Mouse (Mus musculus): ENCODE measurements at regions not wholly inside any gene's neighbourhood (a gene's known extent, or its start where the extent isn't known, plus 50 kb on each side); places are given as distances from the start of the nearest gene placed in this dataset.

GRCm38 (mm10) chr2:173352756-173353139 is 76.4 kb upstream of the Pmepa1 start:
- Histone ChIP-seq H3K4me3 (ENCODE audit: low read depth, low read length) (no peak overlapping the region), H3K36me3 (replicated peaks; ENCODE audit: control insufficient read depth, insufficient read depth, low read depth, low read length) (no peaks in the 10 kb centered on the region), H3K9ac (replicated peaks; ENCODE audit: low read length) (no peak overlapping the region; the same call in 1 of the 2 replicates), H3K9me3 (replicated peaks; ENCODE audit: control insufficient read depth, low read length) (no peaks in the 10 kb centered on the region), H3K27ac (replicated peaks; ENCODE audit: low read depth, low read length) (peak overlapping the region; percentile 94), H3K4me2 (ENCODE audit: low read depth, low read length) (no peak overlapping the region), H3K27me3 (ENCODE audit: control insufficient read depth, insufficient read depth, low read length) (no peaks in the 10 kb centered on the region), H3K4me1 (ENCODE audit: control insufficient read depth, insufficient read depth, low read length) (peaks cover 8% of the 10 kb centered on the region)
- 16% methylated on average over 3 of the region's 3 CpGs for WGBS
- no peak for ATAC-seq (replicated peaks; ENCODE audit: insufficient number of reproducible peaks, low FRiP score, low TSS enrichment, low read depth)
- no peak for DNase-seq (ENCODE audit: low spot score)

- no peak overlapping the region for H3K4me3 ChIP-seq (ENCODE audit: low read depth, low read length)
- ATAC-seq (replicated peaks; ENCODE audit: insufficient number of reproducible peaks, low FRiP score, low TSS enrichment, low read depth) (no peak), DNase-seq (ENCODE audit: low spot score) (no peak)
- no peak overlapping the region for H3K9ac ChIP-seq (replicated peaks; ENCODE audit: low read length)
- H3K27me3 ChIP-seq (ENCODE audit: control insufficient read depth, insufficient read depth, low read length), result no peaks in the 10 kb centered on the region
- no peaks in the 10 kb centered on the region for H3K36me3 ChIP-seq (replicated peaks; ENCODE audit: control insufficient read depth, insufficient read depth, low read depth, low read length)
- H3K4me2 ChIP-seq (ENCODE audit: low read depth, low read length), result no peak overlapping the region
- no peaks in the 10 kb centered on the region for H3K9me3 ChIP-seq (replicated peaks; ENCODE audit: control insufficient read depth, low read length)
- H3K4me1 ChIP-seq (ENCODE audit: control insufficient read depth, insufficient read depth, low read length), result peaks cover 8% of the 10 kb centered on the region
- H3K27ac ChIP-seq (replicated peaks; ENCODE audit: low read depth, low read length), result peak overlapping the region; percentile 94
- 79% methylated on average over 16 of the region's 16 CpGs for WGBS
These were observed 77.3 kb upstream of the Pmepa1 start for GRCm38 (mm10) chr2:173353435-173354241.

GRCm38 (mm10) chr2:173356786-173357185 is 80.5 kb upstream of the Pmepa1 start:
- H3K27me3 ChIP-seq (ENCODE audit: control insufficient read depth, insufficient read depth, low read length), result no peaks in the 10 kb centered on the region
- no peak for ATAC-seq (replicated peaks; ENCODE audit: insufficient number of reproducible peaks, low FRiP score, low TSS enrichment, low read depth)
- H3K4me1 ChIP-seq (ENCODE audit: control insufficient read depth, insufficient read depth, low read length), result peaks cover 4% of the 10 kb centered on the region
- no peaks in the 10 kb centered on the region for H3K36me3 ChIP-seq (replicated peaks; ENCODE audit: control insufficient read depth, insufficient read depth, low read depth, low read length)
- no peak overlapping the region for H3K4me3 ChIP-seq (ENCODE audit: low read depth, low read length)
- H3K4me2 ChIP-seq (ENCODE audit: low read depth, low read length), result no peak overlapping the region
- no peak for DNase-seq (ENCODE audit: low spot score)
- no peaks in the 10 kb centered on the region for H3K9me3 ChIP-seq (replicated peaks; ENCODE audit: control insufficient read depth, low read length)
- no peak overlapping the region for H3K27ac ChIP-seq (replicated peaks; ENCODE audit: low read depth, low read length)
- no peak overlapping the region for H3K9ac ChIP-seq (replicated peaks; ENCODE audit: low read length)
- WGBS, result 63% methylated on average over 5 of the region's 5 CpGs

GRCm38 (mm10) chr2:173365441-173366166 is 89.3 kb upstream of the Pmepa1 start:
- H3K9ac ChIP-seq (replicated peaks; ENCODE audit: low read length), result no peak overlapping the region
- no peak overlapping the region for H3K4me3 ChIP-seq (ENCODE audit: low read depth, low read length)
- 17% methylated on average over 24 of the region's 24 CpGs for WGBS

GRCm38 (mm10) chr2:173366734-173367133 is 90.4 kb upstream of the Pmepa1 start:
- no peak for ATAC-seq (replicated peaks; ENCODE audit: insufficient number of reproducible peaks, low FRiP score, low TSS enrichment, low read depth)
- no peak for DNase-seq (ENCODE audit: low spot score)
- H3K4me1 ChIP-seq (ENCODE audit: control insufficient read depth, insufficient read depth, low read length), result no peaks in the 10 kb centered on the region
- no peak overlapping the region for H3K4me3 ChIP-seq (ENCODE audit: low read depth, low read length)
- H3K9ac ChIP-seq (replicated peaks; ENCODE audit: low read length), result no peak overlapping the region
- H3K27me3 ChIP-seq (ENCODE audit: control insufficient read depth, insufficient read depth, low read length), result no peaks in the 10 kb centered on the region
- WGBS, result 76% methylated on average over 11 of the region's 11 CpGs
- no peaks in the 10 kb centered on the region for H3K9me3 ChIP-seq (replicated peaks; ENCODE audit: control insufficient read depth, low read length)
- no peaks in the 10 kb centered on the region for H3K36me3 ChIP-seq (replicated peaks; ENCODE audit: control insufficient read depth, insufficient read depth, low read depth, low read length)
- H3K4me2 ChIP-seq (ENCODE audit: low read depth, low read length), result no peak overlapping the region
- no peak overlapping the region for H3K27ac ChIP-seq (replicated peaks; ENCODE audit: low read depth, low read length)

More at GRCm38 (mm10) chr2:173365441-173366166, 89.3 kb upstream of the Pmepa1 start:
- no peak for ATAC-seq (replicated peaks; ENCODE audit: insufficient number of reproducible peaks, low FRiP score, low TSS enrichment, low read depth)
- Histone ChIP-seq H3K4me1 (ENCODE audit: control insufficient read depth, insufficient read depth, low read length) (no peaks in the 10 kb centered on the region), H3K36me3 (replicated peaks; ENCODE audit: control insufficient read depth, insufficient read depth, low read depth, low read length) (no peaks in the 10 kb centered on the region), H3K27me3 (ENCODE audit: control insufficient read depth, insufficient read depth, low read length) (no peaks in the 10 kb centered on the region), H3K4me2 (ENCODE audit: low read depth, low read length) (no peak overlapping the region), H3K9me3 (replicated peaks; ENCODE audit: control insufficient read depth, low read length) (no peaks in the 10 kb centered on the region), H3K27ac (replicated peaks; ENCODE audit: low read depth, low read length) (no peak overlapping the region)
- no peak for DNase-seq (ENCODE audit: low spot score)

GRCm38 (mm10) chr2:173368899-173369298 is 92.6 kb upstream of the Pmepa1 start:
- Histone ChIP-seq H3K4me2 (ENCODE audit: low read depth, low read length) (no peak overlapping the region), H3K9me3 (replicated peaks; ENCODE audit: control insufficient read depth, low read length) (0 out of 2 replicates have a peak, but pooled peaks cover 3% of the 10 kb centered on the region), H3K4me1 (ENCODE audit: control insufficient read depth, insufficient read depth, low read length) (no peaks in the 10 kb centered on the region), H3K36me3 (replicated peaks; ENCODE audit: control insufficient read depth, insufficient read depth, low read depth, low read length) (no peaks in the 10 kb centered on the region), H3K4me3 (ENCODE audit: low read depth, low read length) (no peak overlapping the region), H3K27me3 (ENCODE audit: control insufficient read depth, insufficient read depth, low read length) (no peaks in the 10 kb centered on the region), H3K27ac (replicated peaks; ENCODE audit: low read depth, low read length) (no peak overlapping the region), H3K9ac (replicated peaks; ENCODE audit: low read length) (no peak overlapping the region)
- WGBS, result 36% methylated on average over 7 of the region's 7 CpGs
- DNase-seq (ENCODE audit: low spot score) (no peak), ATAC-seq (replicated peaks; ENCODE audit: insufficient number of reproducible peaks, low FRiP score, low TSS enrichment, low read depth) (no peak)

GRCm38 (mm10) chr2:173376926-173377325 is 100.6 kb upstream of the Pmepa1 start:
- DNase-seq (ENCODE audit: low spot score), result peak; percentile 20
- Histone ChIP-seq H3K36me3 (replicated peaks; ENCODE audit: control insufficient read depth, insufficient read depth, low read depth, low read length) (no peaks in the 10 kb centered on the region), H3K27me3 (ENCODE audit: control insufficient read depth, insufficient read depth, low read length) (no peaks in the 10 kb centered on the region), H3K27ac (replicated peaks; ENCODE audit: low read depth, low read length) (no peak overlapping the region), H3K4me1 (ENCODE audit: control insufficient read depth, insufficient read depth, low read length) (no peaks in the 10 kb centered on the region; the same call in 1 of the 2 replicates), H3K4me2 (ENCODE audit: low read depth, low read length) (no peak overlapping the region), H3K4me3 (ENCODE audit: low read depth, low read length) (no peak overlapping the region), H3K9me3 (replicated peaks; ENCODE audit: control insufficient read depth, low read length) (0 out of 2 replicates have a peak, but pooled peaks cover 3% of the 10 kb centered on the region), H3K9ac (replicated peaks; ENCODE audit: low read length) (no peak overlapping the region)
- ATAC-seq (replicated peaks; ENCODE audit: insufficient number of reproducible peaks, low FRiP score, low TSS enrichment, low read depth), result no peak
- 78% methylated on average over 6 of the region's 6 CpGs for WGBS
